Mouse (Mus musculus) cerebellum, adult 9-11 months (tissue): ENCODE results near the gene Pbx3.
A peak's percentile ranks its signal among the peaks of the same experiment; 100 is the strongest.

Source experiments
- DNase-seq: peaks from one replicate; pipeline ENCODE4 v3.0.0; 2022

The Pbx3 gene

GRCm38 (mm10) chr2:34217596-34217995, 155.3 kb downstream of the Pbx3 start:
- no peak for DNase-seq

GRCm38 (mm10) chr2:34215496-34215895, 157.4 kb downstream of the Pbx3 start:
- no peak for DNase-seq

GRCm38 (mm10) chr2:34212418-34212817, 160.5 kb downstream of the Pbx3 start:
- DNase-seq = no peak

GRCm38 (mm10) chr2:34204797-34205196, 168.1 kb downstream of the Pbx3 start:
- no peak for DNase-seq

GRCm38 (mm10) chr2:34204325-34204724, 168.6 kb downstream of the Pbx3 start:
- no peak for DNase-seq

- DNase-seq = no peak
Observed at GRCm38 (mm10) chr2:34193870-34194820, 178.8 kb downstream of the Pbx3 start.

- peak; percentile 68 for DNase-seq
Observed at GRCm38 (mm10) chr2:34193276-34193675, 179.7 kb downstream of the Pbx3 start.

- no peak for DNase-seq
Observed at GRCm38 (mm10) chr2:34187366-34187765, 185.6 kb downstream of the Pbx3 start.

- no peak for DNase-seq
Observed at GRCm38 (mm10) chr2:34181600-34181999, 191.3 kb downstream of the Pbx3 start.

- no peak for DNase-seq
Observed at GRCm38 (mm10) chr2:34179299-34179698, 193.6 kb downstream of the Pbx3 start.

- no peak for DNase-seq
Observed at GRCm38 (mm10) chr2:34178653-34179052, 194.3 kb downstream of the Pbx3 start.

GRCm38 (mm10) chr2:34170424-34170823, 202.5 kb downstream of the Pbx3 start:
- DNase-seq = no peak

GRCm38 (mm10) chr2:34169626-34170025, 203.3 kb downstream of the Pbx3 start:
- DNase-seq = no peak

GRCm38 (mm10) chr2:34168191-34168590, 204.8 kb downstream of the Pbx3 start:
- DNase-seq = no peak

GRCm38 (mm10) chr2:34162484-34162883, 210.5 kb downstream of the Pbx3 start:
- no peak for DNase-seq

- DNase-seq = no peak
Observed at GRCm38 (mm10) chr2:34157746-34158145, 215.2 kb downstream of the Pbx3 start.

GRCm38 (mm10) chr2:34154833-34155232, 218.1 kb downstream of the Pbx3 start:
- DNase-seq = no peak

- no peak for DNase-seq
Observed at GRCm38 (mm10) chr2:34153336-34153735, 219.6 kb downstream of the Pbx3 start.

GRCm38 (mm10) chr2:34150560-34150959, 222.4 kb downstream of the Pbx3 start:
- DNase-seq = no peak

GRCm38 (mm10) chr2:34148214-34148613, 224.7 kb downstream of the Pbx3 start:
- DNase-seq = no peak

- no peak for DNase-seq
Observed at GRCm38 (mm10) chr2:34147476-34147875, 225.5 kb downstream of the Pbx3 start.

- DNase-seq = peak; percentile 25
Observed at GRCm38 (mm10) chr2:34147036-34147435, 225.9 kb downstream of the Pbx3 start.

GRCm38 (mm10) chr2:34146431-34146830, 226.5 kb downstream of the Pbx3 start:
- DNase-seq = no peak

- DNase-seq = no peak
Observed at GRCm38 (mm10) chr2:34139470-34140158, 233.3 kb downstream of the Pbx3 start.
